Mouse (Mus musculus): Measurements from ENCODE around the gene Josd1.

- no peak for TF ChIP-seq CTCF (IDR thresholded peaks at IDR 0.05; ENCODE audit: low read depth, low read length)
- TF ChIP-seq GATA1 (IDR thresholded peaks at IDR 0.05; ENCODE audit: borderline replicate concordance, low read length), result no peak
- no peak for TF ChIP-seq POLR2AphosphoS5 (IDR thresholded peaks at IDR 0.05; ENCODE audit: insufficient replicate concordance, low read depth, low read length)
- TF ChIP-seq GATA2 (IDR thresholded peaks at IDR 0.05; ENCODE audit: borderline replicate concordance, low read depth, low read length), result no peak
- TF ChIP-seq TAL1 (conservative IDR thresholded peaks at IDR 0.05; ENCODE audit: low read depth, low read length), result no peak
Measured at GRCm38 (mm10) chr15:79733192-79733591, 45.5 kb upstream of the Josd1 start.

All from G1E (cell line).